Mouse (Mus musculus): ENCODE measurements around the gene Kit. TPM values are rescaled to one million over a fixed set of nuclear protein-coding genes. Genes with fewer than 3 reads are reported as not detected.

The Kit gene
- polyA plus RNA-seq, 1 experiment = not detected

DNA sequence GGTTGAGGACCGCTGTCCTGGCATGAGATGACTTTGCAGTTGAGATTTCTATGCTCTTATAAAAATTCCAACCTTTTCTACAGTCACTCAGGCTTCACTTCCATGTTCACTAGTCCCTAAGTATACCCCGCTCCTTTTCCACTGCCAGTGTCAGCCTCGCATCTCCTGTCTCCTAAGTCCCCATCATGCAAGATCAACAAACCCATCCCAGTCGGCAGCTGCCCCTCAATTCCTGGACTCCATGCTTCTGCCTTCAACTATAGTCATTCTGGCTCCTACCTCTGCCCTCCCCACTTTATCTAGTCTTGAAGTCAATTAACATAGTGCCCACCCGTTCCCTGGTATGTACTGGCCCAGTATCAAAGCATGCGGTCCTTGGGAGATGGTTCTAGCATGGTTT, 83.9 kb downstream of the Kit start:
- Histone ChIP-seq H3K79me3 (ENCODE audit: low read depth) (no peaks in the 10 kb centered on the region), H3K79me2 (ENCODE audit: control insufficient read depth, insufficient read depth) (no peaks in the 10 kb centered on the region), H3ac (ENCODE audit: control insufficient read depth, insufficient read length, low read depth) (no peak overlapping the region), H3K27me3 (ENCODE audit: control insufficient read depth, insufficient read depth, insufficient read length) (no peaks in the 10 kb centered on the region), H3K36me3 (ENCODE audit: control insufficient read depth, insufficient read depth) (no peaks in the 10 kb centered on the region), H3K4me3 (ENCODE audit: insufficient read depth, poor library complexity, severe bottlenecking) (no peak overlapping the region)
- TF ChIP-seq MYOD1 (IDR thresholded peaks at IDR 0.05; ENCODE audit: control insufficient read depth, insufficient read length, low read depth) = no peak
- no peak for TF ChIP-seq FOSL1 (IDR thresholded peaks at IDR 0.05; ENCODE audit: insufficient read depth, low read length, poor library complexity, severe bottlenecking)
- no peak for TF ChIP-seq MAX (IDR thresholded peaks at IDR 0.05)
- TF ChIP-seq USF1 (IDR thresholded peaks at IDR 0.05; ENCODE audit: low read depth) = no peak
- TF ChIP-seq CTCF (IDR thresholded peaks at IDR 0.05; ENCODE audit: control insufficient read depth, insufficient read depth, insufficient read length) = no peak
- TF ChIP-seq CEBPB (IDR thresholded peaks at IDR 0.05; ENCODE audit: low read depth) = no peak
- no peak for TF ChIP-seq MYOG (IDR thresholded peaks at IDR 0.05; ENCODE audit: control insufficient read depth, extremely low read depth, insufficient read length)

GRCm38 (mm10) chr5:75660342-75660741, 85.6 kb downstream of the Kit start:
- Histone ChIP-seq H3K79me2 (ENCODE audit: control insufficient read depth, insufficient read depth) (no peaks in the 10 kb centered on the region), H3K79me3 (ENCODE audit: low read depth) (no peaks in the 10 kb centered on the region), H3K36me3 (ENCODE audit: control insufficient read depth, insufficient read depth) (no peaks in the 10 kb centered on the region), H3K27me3 (ENCODE audit: control insufficient read depth, insufficient read depth, insufficient read length) (no peaks in the 10 kb centered on the region), H3ac (ENCODE audit: control insufficient read depth, insufficient read length, low read depth) (no peak overlapping the region), H3K4me3 (ENCODE audit: insufficient read depth, poor library complexity, severe bottlenecking) (no peak overlapping the region)
- no peak for TF ChIP-seq MAX (IDR thresholded peaks at IDR 0.05)
- no peak for TF ChIP-seq CEBPB (IDR thresholded peaks at IDR 0.05; ENCODE audit: low read depth)
- no peak for TF ChIP-seq MYOD1 (IDR thresholded peaks at IDR 0.05; ENCODE audit: control insufficient read depth, insufficient read length, low read depth)
- TF ChIP-seq MYOG (IDR thresholded peaks at IDR 0.05; ENCODE audit: control insufficient read depth, extremely low read depth, insufficient read length) = no peak
- no peak for TF ChIP-seq FOSL1 (IDR thresholded peaks at IDR 0.05; ENCODE audit: insufficient read depth, low read length, poor library complexity, severe bottlenecking)
- TF ChIP-seq USF1 (IDR thresholded peaks at IDR 0.05; ENCODE audit: low read depth) = no peak
- no peak for TF ChIP-seq CTCF (IDR thresholded peaks at IDR 0.05; ENCODE audit: control insufficient read depth, insufficient read depth, insufficient read length)

GRCm38 (mm10) chr5:75662466-75662865, 87.8 kb downstream of the Kit start:
- TF ChIP-seq USF1 (IDR thresholded peaks at IDR 0.05; ENCODE audit: low read depth) (no peak), CTCF (IDR thresholded peaks at IDR 0.05; ENCODE audit: control insufficient read depth, insufficient read depth, insufficient read length) (no peak), CEBPB (IDR thresholded peaks at IDR 0.05; ENCODE audit: low read depth) (no peak), MYOG (IDR thresholded peaks at IDR 0.05; ENCODE audit: control insufficient read depth, extremely low read depth, insufficient read length) (no peak)
- Histone ChIP-seq H3K36me3 (ENCODE audit: control insufficient read depth, insufficient read depth) (no peaks in the 10 kb centered on the region), H3K79me3 (ENCODE audit: low read depth) (no peaks in the 10 kb centered on the region), H3K27me3 (ENCODE audit: control insufficient read depth, insufficient read depth, insufficient read length) (no peaks in the 10 kb centered on the region), H3K79me2 (ENCODE audit: control insufficient read depth, insufficient read depth) (no peaks in the 10 kb centered on the region), H3K4me3 (ENCODE audit: insufficient read depth, poor library complexity, severe bottlenecking) (no peak overlapping the region), H3ac (ENCODE audit: control insufficient read depth, insufficient read length, low read depth) (no peak overlapping the region)

DNA sequence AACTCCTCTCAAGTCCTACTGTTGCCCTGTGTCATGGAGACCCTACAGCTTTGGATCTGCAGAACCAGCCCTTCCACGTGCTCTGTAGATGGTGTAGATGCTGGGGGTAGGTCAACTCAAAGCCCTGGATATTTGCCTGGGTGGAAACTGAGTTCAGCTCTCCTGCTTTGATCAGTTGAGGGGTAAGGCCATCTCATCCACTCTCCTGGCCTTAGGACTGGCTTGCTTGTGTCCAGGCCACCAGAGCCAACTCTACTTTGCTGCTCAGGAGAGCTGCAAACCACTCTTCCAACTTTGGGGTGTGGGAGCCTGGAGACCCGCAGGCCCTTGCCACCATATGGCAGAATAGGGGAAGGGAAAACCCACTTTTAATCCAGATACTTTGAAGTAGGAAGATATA, 89.1 kb downstream of the Kit start:
- Histone ChIP-seq H3K79me3 (ENCODE audit: low read depth) (no peaks in the 10 kb centered on the region), H3K4me3 (ENCODE audit: insufficient read depth, poor library complexity, severe bottlenecking) (no peak overlapping the region)
- TF ChIP-seq USF1 (IDR thresholded peaks at IDR 0.05; ENCODE audit: low read depth) (no peak), FOSL1 (IDR thresholded peaks at IDR 0.05; ENCODE audit: insufficient read depth, low read length, poor library complexity, severe bottlenecking) (no peak), CTCF (IDR thresholded peaks at IDR 0.05; ENCODE audit: control insufficient read depth, insufficient read depth, insufficient read length) (no peak), MYOD1 (IDR thresholded peaks at IDR 0.05; ENCODE audit: control insufficient read depth, insufficient read length, low read depth) (no peak), MYOG (IDR thresholded peaks at IDR 0.05; ENCODE audit: control insufficient read depth, extremely low read depth, insufficient read length) (no peak), CEBPB (IDR thresholded peaks at IDR 0.05; ENCODE audit: low read depth) (no peak), MAX (IDR thresholded peaks at IDR 0.05) (no peak)

GRCm38 (mm10) chr5:75667083-75667482, 92.4 kb downstream of the Kit start:
- Histone ChIP-seq H3K4me3 (ENCODE audit: insufficient read depth, poor library complexity, severe bottlenecking) (no peak overlapping the region), H3ac (ENCODE audit: control insufficient read depth, insufficient read length, low read depth) (no peak overlapping the region), H3K36me3 (ENCODE audit: control insufficient read depth, insufficient read depth) (no peaks in the 10 kb centered on the region), H3K79me2 (ENCODE audit: control insufficient read depth, insufficient read depth) (no peaks in the 10 kb centered on the region), H3K27me3 (ENCODE audit: control insufficient read depth, insufficient read depth, insufficient read length) (no peaks in the 10 kb centered on the region), H3K79me3 (ENCODE audit: low read depth) (no peaks in the 10 kb centered on the region)
- no peak for TF ChIP-seq FOSL1 (IDR thresholded peaks at IDR 0.05; ENCODE audit: insufficient read depth, low read length, poor library complexity, severe bottlenecking)
- no peak for TF ChIP-seq MYOD1 (IDR thresholded peaks at IDR 0.05; ENCODE audit: control insufficient read depth, insufficient read length, low read depth)
- no peak for TF ChIP-seq MAX (IDR thresholded peaks at IDR 0.05)
- no peak for TF ChIP-seq MYOG (IDR thresholded peaks at IDR 0.05; ENCODE audit: control insufficient read depth, extremely low read depth, insufficient read length)
- no peak for TF ChIP-seq CEBPB (IDR thresholded peaks at IDR 0.05; ENCODE audit: low read depth)
- TF ChIP-seq CTCF (IDR thresholded peaks at IDR 0.05; ENCODE audit: control insufficient read depth, insufficient read depth, insufficient read length) = no peak

More for the DNA sequence above, 89.1 kb downstream of the Kit start:
- Histone ChIP-seq H3ac (ENCODE audit: control insufficient read depth, insufficient read length, low read depth) (no peak overlapping the region), H3K36me3 (ENCODE audit: control insufficient read depth, insufficient read depth) (no peaks in the 10 kb centered on the region), H3K79me2 (ENCODE audit: control insufficient read depth, insufficient read depth) (no peaks in the 10 kb centered on the region), H3K27me3 (ENCODE audit: control insufficient read depth, insufficient read depth, insufficient read length) (no peaks in the 10 kb centered on the region)

- no peaks in the 10 kb centered on the region for H3K36me3 ChIP-seq (ENCODE audit: control insufficient read depth, insufficient read depth)
- H3K79me3 ChIP-seq (ENCODE audit: low read depth) = no peaks in the 10 kb centered on the region
- TF ChIP-seq CTCF (IDR thresholded peaks at IDR 0.05; ENCODE audit: control insufficient read depth, insufficient read depth, insufficient read length) (no peak), MAX (IDR thresholded peaks at IDR 0.05) (no peak), MYOD1 (IDR thresholded peaks at IDR 0.05; ENCODE audit: control insufficient read depth, insufficient read length, low read depth) (no peak), MYOG (IDR thresholded peaks at IDR 0.05; ENCODE audit: control insufficient read depth, extremely low read depth, insufficient read length) (no peak), USF1 (IDR thresholded peaks at IDR 0.05; ENCODE audit: low read depth) (no peak), FOSL1 (IDR thresholded peaks at IDR 0.05; ENCODE audit: insufficient read depth, low read length, poor library complexity, severe bottlenecking) (no peak), CEBPB (IDR thresholded peaks at IDR 0.05; ENCODE audit: low read depth) (no peak)
- H3K79me2 ChIP-seq (ENCODE audit: control insufficient read depth, insufficient read depth) = no peaks in the 10 kb centered on the region
- no peaks in the 10 kb centered on the region for H3K27me3 ChIP-seq (ENCODE audit: control insufficient read depth, insufficient read depth, insufficient read length)
- H3ac ChIP-seq (ENCODE audit: control insufficient read depth, insufficient read length, low read depth) = no peak overlapping the region
- H3K4me3 ChIP-seq (ENCODE audit: insufficient read depth, poor library complexity, severe bottlenecking) = no peak overlapping the region
Observed at GRCm38 (mm10) chr5:75671136-75671788, 96.5 kb downstream of the Kit start.

Measured in C2C12 (cell line).